Mouse (Mus musculus): ENCODE results near the gene Syne3. TPM values are rescaled to one million over a fixed set of nuclear protein-coding genes. Genes with fewer than 3 reads are reported as not detected.

Syne3 gene
- polyA plus RNA-seq, 1 experiment, result 16.4 TPM

- Histone ChIP-seq H3K4me1 (replicated peaks; ENCODE audit: control insufficient read depth, insufficient read depth, low read length) (peaks cover 21% of the 10 kb centered on the region), H3K27ac (ENCODE audit: control insufficient read depth, insufficient read depth, low read length) (peak overlapping the region; percentile 44; the same call in 1 of the 2 replicates), H3K4me3 (ENCODE audit: control insufficient read depth, insufficient read depth, low read length) (no peak overlapping the region), H3K27me3 (ENCODE audit: control insufficient read depth, insufficient read depth, low read length) (no peaks in the 10 kb centered on the region), H3K36me3 (ENCODE audit: control insufficient read depth, insufficient read depth, low read length) (no peaks in the 10 kb centered on the region)
- TF ChIP-seq CTCF (IDR thresholded peaks at IDR 0.05; ENCODE audit: borderline replicate concordance, control insufficient read depth, extremely low read depth, insufficient read depth, low read length, poor library complexity) (peak; percentile 96), POLR2A (IDR thresholded peaks at IDR 0.05; ENCODE audit: control insufficient read depth, extremely low read depth, insufficient read depth, low read length, poor library complexity) (no peak)
- 24% methylated on average over 15 of the region's 15 CpGs for WGBS
- peak; percentile 88 for DNase-seq
Observed at GRCm38 (mm10) chr12:105027323-105027991, 17.8 kb upstream of the Syne3 start.

GRCm38 (mm10) chr12:105025947-105026586 is 16.5 kb upstream of the Syne3 start:
- H3K4me1 ChIP-seq (replicated peaks; ENCODE audit: control insufficient read depth, insufficient read depth, low read length), result peaks cover 26% of the 10 kb centered on the region

GRCm38 (mm10) chr12:105025271-105025946 is 15.8 kb upstream of the Syne3 start:
- Histone ChIP-seq H3K27ac (ENCODE audit: control insufficient read depth, insufficient read depth, low read length) (no peak overlapping the region), H3K4me3 (ENCODE audit: control insufficient read depth, insufficient read depth, low read length) (no peak overlapping the region), H3K4me1 (replicated peaks; ENCODE audit: control insufficient read depth, insufficient read depth, low read length) (peaks cover 26% of the 10 kb centered on the region), H3K36me3 (ENCODE audit: control insufficient read depth, insufficient read depth, low read length) (no peaks in the 10 kb centered on the region), H3K27me3 (ENCODE audit: control insufficient read depth, insufficient read depth, low read length) (no peaks in the 10 kb centered on the region)
- TF ChIP-seq CTCF (IDR thresholded peaks at IDR 0.05; ENCODE audit: borderline replicate concordance, control insufficient read depth, extremely low read depth, insufficient read depth, low read length, poor library complexity) (no peak), POLR2A (IDR thresholded peaks at IDR 0.05; ENCODE audit: control insufficient read depth, extremely low read depth, insufficient read depth, low read length, poor library complexity) (no peak)
- 39% methylated on average over 8 of the region's 8 CpGs for WGBS
- DNase-seq, result peak; percentile 77

More at GRCm38 (mm10) chr12:105025947-105026586, 16.5 kb upstream of the Syne3 start:
- H3K27me3 ChIP-seq (ENCODE audit: control insufficient read depth, insufficient read depth, low read length), result no peaks in the 10 kb centered on the region
- no peak for DNase-seq
- 73% methylated on average over 10 of the region's 10 CpGs for WGBS
- H3K36me3 ChIP-seq (ENCODE audit: control insufficient read depth, insufficient read depth, low read length), result no peaks in the 10 kb centered on the region
- no peak overlapping the region for H3K27ac ChIP-seq (ENCODE audit: control insufficient read depth, insufficient read depth, low read length)
- no peak overlapping the region for H3K4me3 ChIP-seq (ENCODE audit: control insufficient read depth, insufficient read depth, low read length)
- TF ChIP-seq POLR2A (IDR thresholded peaks at IDR 0.05; ENCODE audit: control insufficient read depth, extremely low read depth, insufficient read depth, low read length, poor library complexity), result no peak
- no peak for TF ChIP-seq CTCF (IDR thresholded peaks at IDR 0.05; ENCODE audit: borderline replicate concordance, control insufficient read depth, extremely low read depth, insufficient read depth, low read length, poor library complexity)

- Histone ChIP-seq H3K4me1 (replicated peaks; ENCODE audit: control insufficient read depth, insufficient read depth, low read length) (peaks cover 37% of the 10 kb centered on the region), H3K27me3 (ENCODE audit: control insufficient read depth, insufficient read depth, low read length) (no peaks in the 10 kb centered on the region), H3K27ac (ENCODE audit: control insufficient read depth, insufficient read depth, low read length) (peak overlapping the region; percentile 63), H3K36me3 (ENCODE audit: control insufficient read depth, insufficient read depth, low read length) (no peaks in the 10 kb centered on the region), H3K4me3 (ENCODE audit: control insufficient read depth, insufficient read depth, low read length) (no peak overlapping the region)
- 40% methylated on average over 9 of the region's 9 CpGs for WGBS
- no peak for DNase-seq
- no peak for TF ChIP-seq POLR2A (IDR thresholded peaks at IDR 0.05; ENCODE audit: control insufficient read depth, extremely low read depth, insufficient read depth, low read length, poor library complexity)
- TF ChIP-seq CTCF (IDR thresholded peaks at IDR 0.05; ENCODE audit: borderline replicate concordance, control insufficient read depth, extremely low read depth, insufficient read depth, low read length, poor library complexity), result no peak
Observed at GRCm38 (mm10) chr12:105022776-105023175, 13.2 kb upstream of the Syne3 start.

- DNase-seq, result peak; percentile 60
- 10% methylated on average over 7 of the region's 7 CpGs for WGBS
- no peaks in the 10 kb centered on the region for H3K36me3 ChIP-seq (ENCODE audit: control insufficient read depth, insufficient read depth, low read length)
- peak overlapping the region; percentile 42 for H3K4me3 ChIP-seq (ENCODE audit: control insufficient read depth, insufficient read depth, low read length)
- peak overlapping the region; percentile 63 for H3K27ac ChIP-seq (ENCODE audit: control insufficient read depth, insufficient read depth, low read length)
- TF ChIP-seq POLR2A (IDR thresholded peaks at IDR 0.05; ENCODE audit: control insufficient read depth, extremely low read depth, insufficient read depth, low read length, poor library complexity) (no peak), CTCF (IDR thresholded peaks at IDR 0.05; ENCODE audit: borderline replicate concordance, control insufficient read depth, extremely low read depth, insufficient read depth, low read length, poor library complexity) (no peak)
- H3K27me3 ChIP-seq (ENCODE audit: control insufficient read depth, insufficient read depth, low read length), result no peaks in the 10 kb centered on the region
- H3K4me1 ChIP-seq (replicated peaks; ENCODE audit: control insufficient read depth, insufficient read depth, low read length), result peaks cover 33% of the 10 kb centered on the region
Observed at GRCm38 (mm10) chr12:105022141-105022540, 12.5 kb upstream of the Syne3 start.

- no peak for DNase-seq
- H3K4me1 ChIP-seq (replicated peaks; ENCODE audit: control insufficient read depth, insufficient read depth, low read length), result peaks cover 33% of the 10 kb centered on the region
- H3K4me3 ChIP-seq (ENCODE audit: control insufficient read depth, insufficient read depth, low read length), result peak overlapping the region; percentile 42
- peak overlapping the region; percentile 63 for H3K27ac ChIP-seq (ENCODE audit: control insufficient read depth, insufficient read depth, low read length)
- TF ChIP-seq POLR2A (IDR thresholded peaks at IDR 0.05; ENCODE audit: control insufficient read depth, extremely low read depth, insufficient read depth, low read length, poor library complexity), result no peak
- no peak for TF ChIP-seq CTCF (IDR thresholded peaks at IDR 0.05; ENCODE audit: borderline replicate concordance, control insufficient read depth, extremely low read depth, insufficient read depth, low read length, poor library complexity)
- H3K27me3 ChIP-seq (ENCODE audit: control insufficient read depth, insufficient read depth, low read length), result no peaks in the 10 kb centered on the region
- 16% methylated on average over 8 of the region's 8 CpGs for WGBS
- H3K36me3 ChIP-seq (ENCODE audit: control insufficient read depth, insufficient read depth, low read length), result no peaks in the 10 kb centered on the region
Observed at GRCm38 (mm10) chr12:105021441-105022069, 11.9 kb upstream of the Syne3 start.

Data from thymus, adult 2 months (tissue).